Mouse (Mus musculus) hindlimb bud, embryonic 11.5 days (tissue): Measurements from ENCODE around the gene Clp1.

Experiments used
- DNase-seq: peaks from one replicate; pipeline ENCODE4 v3.0.0-alpha.2; 2012; ENCODE audit warnings: low read depth, low spot score; ENCODE audit errors: extremely low spot score

Gene Clp1

DNA sequence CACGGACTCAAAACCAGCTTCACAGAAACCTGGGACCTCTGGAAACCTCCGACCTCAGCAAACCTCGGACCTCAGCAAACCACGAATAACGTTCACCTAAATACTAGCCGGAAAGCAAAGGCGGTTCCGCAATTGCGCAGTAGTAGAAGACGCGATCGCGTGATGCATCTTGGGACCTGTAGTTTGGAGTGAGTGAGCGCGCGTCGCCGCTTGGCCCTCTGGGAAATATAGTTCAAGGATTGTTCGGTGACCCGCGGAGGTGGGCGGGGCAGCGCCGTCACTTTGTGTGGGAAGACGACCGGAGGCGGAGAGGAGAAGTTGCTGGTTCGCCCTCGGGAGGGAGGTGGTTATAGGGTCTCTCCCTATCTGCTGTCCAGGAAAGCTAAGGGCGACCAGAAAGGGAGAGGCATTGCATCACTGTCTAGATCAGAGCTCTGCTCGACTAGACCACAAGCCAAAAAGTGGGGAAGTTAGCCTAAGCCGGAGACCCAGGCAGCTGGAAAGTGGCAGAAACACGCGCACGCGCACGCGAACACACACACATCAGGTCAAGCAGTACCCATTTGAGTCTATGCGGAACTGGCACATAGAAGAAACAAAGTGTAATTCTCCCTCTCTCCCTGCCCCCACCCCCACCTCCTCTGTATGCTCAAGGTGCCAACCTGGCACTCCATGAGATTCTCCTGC lies at the start of gene Clp1:
Gene Clp1 (minus strand): TSS at position 179 of the 687 bp plus-strand sequence.
- DNase-seq: peak; percentile 93

DNA sequence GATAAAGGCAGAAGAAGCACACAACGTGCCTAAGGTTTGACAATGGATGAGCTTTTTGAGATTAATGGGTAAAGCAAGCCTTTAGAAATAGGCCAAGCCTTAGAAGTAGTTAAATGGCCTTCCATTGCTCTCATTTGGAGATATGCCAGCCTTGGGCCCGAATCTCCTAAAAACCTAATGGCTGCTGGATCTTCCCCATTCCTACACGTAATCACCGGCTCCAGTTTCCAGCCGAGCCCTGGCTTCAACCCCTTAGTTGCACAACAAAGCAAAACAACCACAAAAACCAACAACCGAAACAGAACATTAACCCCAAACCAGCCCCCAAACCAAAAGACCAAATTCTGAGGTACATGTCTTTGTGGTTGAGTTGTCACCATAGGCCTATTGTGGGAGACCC lies 48.5 kb upstream of the Clp1 start:
- DNase-seq: no peak

DNA sequence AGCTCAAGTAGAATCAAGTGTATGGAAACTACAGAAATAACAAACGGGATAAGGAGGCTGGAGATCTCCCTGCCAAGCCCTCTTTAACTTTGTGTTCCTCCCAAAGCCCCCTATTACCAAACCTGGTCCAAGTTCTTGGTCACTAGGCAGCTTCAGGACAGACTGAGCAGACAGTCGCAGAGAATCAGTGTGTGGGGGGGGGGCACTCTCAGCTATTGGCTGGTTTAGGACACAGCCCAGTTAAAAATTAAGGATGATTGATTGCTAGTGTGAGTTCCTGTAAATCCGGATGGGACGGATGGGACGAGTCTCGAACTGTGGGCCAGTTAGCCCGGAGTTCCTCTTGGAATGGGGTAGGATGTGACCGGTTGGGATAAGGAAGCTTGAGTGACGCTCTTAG lies 48.1 kb upstream of the Clp1 start, which contains the start of gene Serping1:
Gene Serping1 (minus strand): TSS at position 204 of the 400 bp plus-strand sequence.
- DNase-seq: no peak

DNA sequence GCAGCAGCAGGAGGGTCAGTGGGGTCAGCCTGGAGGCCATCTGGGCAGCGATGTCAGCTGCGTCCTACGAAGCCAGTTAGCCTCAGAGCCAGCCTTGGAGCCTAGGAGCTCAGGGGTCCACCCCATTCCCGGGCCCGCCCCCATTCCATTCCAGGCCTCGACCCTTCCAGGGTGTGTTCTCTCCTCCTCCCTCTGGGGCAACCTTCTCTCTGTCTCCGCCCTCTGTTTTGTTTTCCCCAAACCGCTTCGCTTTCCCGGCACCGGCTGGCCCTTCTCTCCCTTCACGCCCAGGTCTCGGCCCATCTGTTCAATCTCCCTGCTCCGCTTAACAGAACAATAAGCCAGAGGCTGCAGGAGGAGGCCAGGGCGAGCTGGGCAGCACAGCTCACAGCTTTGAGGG lies 47.6 kb upstream of the Clp1 start:
- no peak for DNase-seq

DNA sequence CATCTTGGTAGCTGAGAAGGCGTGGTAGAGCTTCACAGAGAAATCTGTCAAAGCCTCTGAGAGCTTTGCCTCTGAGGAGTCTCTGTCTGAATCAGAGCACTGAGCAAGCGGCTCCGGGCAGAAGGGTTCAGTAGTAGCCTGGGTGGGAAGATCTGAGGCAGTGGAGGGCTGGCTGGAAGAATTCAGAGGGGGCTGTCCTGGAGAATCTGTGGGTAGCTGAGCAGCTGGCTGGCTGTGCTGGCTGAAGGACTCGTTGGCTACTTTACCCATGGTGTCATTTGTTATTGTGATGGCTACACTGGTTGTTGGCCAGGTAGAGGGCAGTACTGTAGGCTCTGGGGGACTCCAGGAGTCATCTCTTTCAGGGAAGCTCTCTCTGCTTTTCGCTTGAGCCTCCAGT lies 46.0 kb upstream of the Clp1 start:
- no peak for DNase-seq

DNA sequence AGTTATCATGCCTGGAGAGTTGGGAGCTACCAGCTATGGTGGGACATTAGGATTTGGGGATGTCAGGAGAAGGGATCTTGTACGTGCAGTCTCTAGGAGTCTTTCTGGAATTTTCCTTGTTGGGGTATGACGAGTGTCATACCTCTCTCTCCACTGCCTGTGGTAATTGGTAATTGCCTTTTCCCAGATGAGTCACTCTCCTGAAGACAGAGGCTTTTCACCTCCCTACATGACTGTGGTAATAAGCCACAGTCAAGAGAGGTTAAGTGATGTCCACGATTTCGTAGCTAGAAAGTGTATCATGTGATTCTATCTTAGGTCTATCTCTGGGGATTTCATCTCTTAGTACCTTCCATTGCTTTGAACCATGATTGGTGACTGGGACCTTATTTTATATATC lies 45.3 kb upstream of the Clp1 start:
- no peak for DNase-seq

DNA sequence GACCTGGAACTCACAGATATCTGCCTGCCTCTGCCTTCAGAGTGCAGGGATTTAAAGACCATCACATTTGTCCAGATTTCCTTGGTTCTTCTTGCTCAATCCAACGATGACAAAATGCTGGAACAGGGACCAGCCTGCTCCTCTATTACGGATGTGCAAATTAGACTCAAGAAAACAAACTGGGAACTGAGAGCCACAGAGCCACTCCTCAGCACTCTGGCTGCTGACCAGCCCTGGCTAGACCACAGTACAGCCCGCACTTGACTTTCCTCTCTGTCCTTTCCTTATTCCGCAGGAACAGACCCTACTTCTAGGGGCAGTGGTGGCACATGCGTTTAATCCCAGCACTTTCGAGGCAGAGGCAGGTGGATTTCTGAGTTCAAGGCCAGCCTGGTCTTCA lies 43.4 kb upstream of the Clp1 start:
- DNase-seq: no peak

DNA sequence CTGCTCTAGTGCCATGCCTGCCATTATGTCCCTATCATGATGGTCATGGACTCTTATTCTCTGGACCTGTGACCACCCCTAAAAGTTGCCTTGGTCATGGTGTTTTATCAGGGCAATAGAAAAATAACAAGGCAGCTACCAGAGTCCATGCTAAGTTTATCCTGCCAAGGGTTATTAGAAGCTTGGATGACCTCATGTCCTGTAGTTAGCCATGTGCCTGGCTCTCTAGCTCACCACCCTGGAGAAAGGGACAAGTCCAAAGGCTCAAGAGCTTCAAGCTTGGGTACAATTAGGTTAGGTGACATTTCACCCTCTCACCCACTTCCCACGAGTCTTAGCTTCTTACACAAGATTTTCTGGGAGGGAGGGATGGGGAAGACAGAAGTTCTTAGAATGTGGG lies 35.7 kb upstream of the Clp1 start:
- DNase-seq: no peak

DNA sequence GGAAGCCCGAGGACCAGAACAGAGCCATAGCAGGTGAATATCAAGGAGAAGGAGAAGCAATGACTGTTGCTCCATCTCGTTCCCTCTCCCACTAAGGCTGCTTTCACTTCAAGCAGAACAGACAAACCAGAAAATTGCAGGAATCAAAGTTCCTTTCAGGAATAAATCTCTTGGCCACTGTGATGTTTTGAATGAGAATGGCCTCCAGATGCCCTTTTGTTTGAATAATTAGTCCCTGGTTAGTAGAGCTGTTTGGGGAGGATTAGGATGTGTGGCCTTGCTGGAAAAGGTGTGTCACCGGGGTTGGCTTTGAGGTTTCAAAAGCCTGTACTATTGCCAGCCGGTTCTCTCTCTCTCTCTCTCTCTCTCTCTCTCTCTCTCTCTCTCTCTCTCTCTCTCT lies 35.1 kb upstream of the Clp1 start:
- no peak for DNase-seq

DNA sequence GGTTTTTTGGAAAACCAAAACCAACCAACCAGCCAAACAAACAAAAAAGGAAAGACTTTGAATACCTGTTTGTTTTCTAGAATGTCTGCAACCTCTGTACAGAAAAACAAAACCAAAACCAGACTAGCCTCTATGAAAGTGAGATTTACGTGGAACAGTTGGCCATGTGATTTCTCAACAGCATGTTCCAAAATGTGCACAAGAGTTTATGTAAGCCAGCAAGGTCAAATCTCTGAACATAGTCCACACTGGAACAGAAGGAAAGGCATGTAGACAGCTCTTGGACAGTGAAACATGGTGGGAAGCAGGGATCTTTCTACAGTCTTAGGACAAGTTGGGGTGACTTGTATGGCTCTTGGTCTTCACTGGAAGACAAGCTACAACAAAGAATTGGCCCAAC lies 34.7 kb upstream of the Clp1 start:
- DNase-seq: no peak

DNA sequence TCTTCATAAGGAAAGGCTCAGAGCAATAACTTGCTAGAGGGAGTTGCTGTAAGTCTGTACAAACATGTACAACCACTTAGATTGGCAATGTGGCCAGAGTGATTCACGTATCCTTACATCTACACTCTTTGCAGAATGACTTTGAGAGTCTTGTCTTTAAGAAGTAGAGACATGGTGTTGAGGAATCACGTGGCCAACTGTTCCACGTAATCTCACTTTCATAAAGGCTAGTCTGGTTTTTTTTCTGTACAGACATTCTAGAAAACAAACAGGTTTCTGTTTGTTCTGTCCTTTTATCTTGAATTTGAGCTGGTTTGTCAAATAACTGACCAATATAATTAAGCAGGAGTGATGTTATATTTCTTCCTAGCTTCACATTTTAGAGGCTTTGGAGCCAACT lies 34.2 kb upstream of the Clp1 start:
- no peak for DNase-seq

DNA sequence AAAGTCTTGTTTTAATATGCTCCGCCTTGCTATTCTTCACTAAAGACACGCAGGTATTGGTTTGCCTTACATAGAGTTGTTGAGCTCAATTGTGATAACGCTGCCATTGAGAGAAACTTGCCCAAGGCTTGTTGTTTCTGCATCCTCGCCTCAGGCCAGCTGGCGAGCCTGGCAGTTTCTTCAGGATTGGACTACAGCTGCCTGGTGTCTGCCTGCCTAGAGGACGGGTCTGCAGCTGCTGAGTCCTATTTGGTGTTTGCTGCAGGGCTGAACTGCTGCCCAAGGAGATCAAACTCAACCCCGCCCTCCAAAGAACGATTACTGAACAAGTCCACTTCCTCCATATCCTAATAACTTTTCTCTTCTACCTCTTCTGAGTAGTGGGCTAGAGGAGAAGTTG lies 33.6 kb upstream of the Clp1 start:
- DNase-seq: no peak

DNA sequence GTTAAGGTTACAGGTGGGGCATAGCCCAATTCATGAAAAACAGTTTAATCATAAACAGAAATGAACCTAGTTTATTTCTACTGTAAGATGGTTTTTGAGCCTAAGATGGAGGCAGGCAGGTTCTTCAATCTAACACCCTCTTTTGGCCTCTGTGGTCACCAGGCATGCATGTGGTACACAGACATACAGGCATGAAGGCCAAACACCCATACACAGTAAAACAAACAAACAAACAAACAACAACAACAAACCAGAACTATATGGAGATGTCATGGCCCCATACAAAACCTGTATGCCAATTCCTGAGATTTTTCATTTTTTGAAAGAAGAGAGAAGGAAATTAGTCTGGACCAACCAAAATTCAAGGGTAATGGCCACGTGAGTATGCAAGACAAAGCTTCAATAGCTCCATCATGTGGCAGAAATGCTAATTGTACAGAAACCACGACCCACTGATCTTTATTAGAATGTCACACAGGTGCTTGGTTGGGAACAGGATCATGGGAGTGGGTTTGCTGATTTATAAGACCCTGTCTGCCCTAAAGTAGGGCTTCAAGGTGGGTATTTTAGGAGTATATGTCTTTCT lies 31.5 kb upstream of the Clp1 start:
- no peak for DNase-seq

DNA sequence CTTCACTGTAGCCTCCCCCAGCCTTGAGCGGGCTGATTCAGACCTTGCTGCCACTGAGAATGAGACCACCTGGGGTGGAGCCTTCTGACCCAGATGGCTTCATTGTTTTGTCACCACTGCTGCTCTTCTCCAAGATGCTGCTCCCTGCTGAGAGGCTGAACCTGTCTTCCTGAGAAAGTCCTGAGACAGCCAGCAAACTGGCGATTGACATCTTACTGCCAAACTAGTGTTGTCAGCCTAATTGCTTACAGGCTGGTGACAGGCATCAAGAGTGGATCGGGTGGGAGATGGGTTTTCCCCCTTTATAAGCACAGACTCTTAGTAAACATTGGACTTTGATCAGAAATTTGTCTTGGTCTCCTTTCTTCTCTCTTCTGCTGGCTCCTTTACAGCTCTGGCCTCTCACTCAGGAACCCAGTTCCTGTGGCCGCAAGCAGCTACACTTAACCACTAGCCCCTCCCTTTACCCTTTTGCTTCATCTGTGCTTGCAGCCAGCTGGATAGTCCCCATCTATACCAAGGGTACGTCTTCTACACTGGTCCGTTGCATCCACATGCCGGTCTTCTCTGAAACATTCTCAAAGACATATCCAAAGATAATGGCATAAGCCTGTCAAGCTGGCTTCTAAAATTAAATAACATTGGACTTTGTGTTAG lies 30.0 kb upstream of the Clp1 start:
- no peak for DNase-seq

DNA sequence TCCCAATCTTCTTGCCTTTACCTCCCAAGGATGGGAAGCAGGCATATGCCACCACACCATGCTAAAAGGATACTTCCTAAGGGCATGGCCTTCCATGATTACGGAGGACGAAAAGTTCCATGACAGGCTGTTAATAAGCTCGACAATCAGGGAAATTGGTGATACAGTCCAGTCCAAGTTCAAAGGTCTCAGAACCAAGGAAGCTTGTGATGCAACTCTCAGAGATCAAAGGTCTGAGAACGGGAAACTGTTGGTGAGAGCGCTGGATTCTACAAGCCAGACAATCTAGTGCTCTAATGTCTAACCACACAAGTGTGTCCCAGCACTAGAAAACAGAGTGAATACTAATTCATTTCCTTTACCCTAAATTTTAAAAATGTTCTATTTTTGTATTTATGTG lies 29.1 kb upstream of the Clp1 start:
- DNase-seq: no peak

DNA sequence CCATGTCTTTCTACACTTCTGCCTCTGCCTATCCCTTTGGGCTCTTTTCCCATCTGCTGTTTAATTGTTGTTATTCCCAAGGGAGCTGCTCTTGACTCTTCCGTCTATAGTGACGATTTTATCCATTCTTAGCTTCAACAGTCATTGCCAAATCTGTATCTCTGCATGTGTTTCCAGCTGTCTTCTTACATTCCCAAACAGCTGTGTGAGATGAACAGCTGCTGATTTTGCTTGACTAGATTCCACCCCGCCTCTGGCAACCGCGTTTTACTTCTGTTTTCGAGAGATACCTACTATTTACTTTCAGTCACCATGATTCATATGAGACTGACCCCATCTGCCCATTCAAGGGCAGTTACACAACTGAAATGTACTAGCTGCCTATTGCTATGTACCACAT lies 23.0 kb upstream of the Clp1 start:
- no peak for DNase-seq

DNA sequence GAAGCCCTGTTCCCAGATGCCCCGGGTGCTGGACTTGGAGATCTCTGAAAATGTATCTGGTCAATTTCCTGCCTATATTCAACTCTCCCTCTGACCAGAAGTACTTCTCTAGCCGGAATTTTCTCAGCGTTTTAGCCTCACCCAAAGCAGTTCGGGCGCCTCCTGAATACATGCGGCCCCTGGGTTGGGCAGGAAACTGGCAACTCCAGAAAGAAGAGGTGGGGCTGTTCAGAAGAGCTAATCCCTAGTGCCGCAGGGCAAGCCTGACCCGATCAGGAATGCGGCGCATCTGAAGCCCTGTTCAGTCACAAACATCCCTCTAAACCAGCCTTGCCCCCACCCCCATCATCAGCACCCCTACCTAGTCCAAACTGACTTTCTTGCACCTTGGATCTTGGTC lies 17.0 kb upstream of the Clp1 start:
- no peak for DNase-seq

DNA sequence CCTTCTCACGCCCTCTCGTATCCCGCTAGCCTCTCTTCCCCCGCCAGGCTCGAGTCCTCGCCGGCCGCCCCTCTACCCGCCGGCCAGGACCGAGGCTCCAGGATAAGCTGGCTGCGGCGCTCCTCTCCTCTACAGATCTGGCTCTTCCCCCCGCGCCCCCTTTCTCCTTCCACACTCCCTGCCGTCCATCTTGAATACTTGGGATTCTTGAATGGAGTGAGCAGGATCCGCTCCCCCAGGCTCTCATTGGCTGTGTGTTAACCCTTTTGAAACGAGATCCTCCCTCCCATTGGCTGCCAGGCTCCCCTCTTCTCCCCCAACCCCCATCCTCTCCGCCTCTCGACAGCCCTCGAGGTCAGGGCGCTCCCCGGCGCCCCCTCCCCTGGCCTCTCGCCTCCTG lies 16.4 kb upstream of the Clp1 start, which contains the start of gene Gm19426:
Gene Gm19426 (minus strand): TSS at position 95 of the 400 bp plus-strand sequence.
- peak; percentile 89 for DNase-seq

DNA sequence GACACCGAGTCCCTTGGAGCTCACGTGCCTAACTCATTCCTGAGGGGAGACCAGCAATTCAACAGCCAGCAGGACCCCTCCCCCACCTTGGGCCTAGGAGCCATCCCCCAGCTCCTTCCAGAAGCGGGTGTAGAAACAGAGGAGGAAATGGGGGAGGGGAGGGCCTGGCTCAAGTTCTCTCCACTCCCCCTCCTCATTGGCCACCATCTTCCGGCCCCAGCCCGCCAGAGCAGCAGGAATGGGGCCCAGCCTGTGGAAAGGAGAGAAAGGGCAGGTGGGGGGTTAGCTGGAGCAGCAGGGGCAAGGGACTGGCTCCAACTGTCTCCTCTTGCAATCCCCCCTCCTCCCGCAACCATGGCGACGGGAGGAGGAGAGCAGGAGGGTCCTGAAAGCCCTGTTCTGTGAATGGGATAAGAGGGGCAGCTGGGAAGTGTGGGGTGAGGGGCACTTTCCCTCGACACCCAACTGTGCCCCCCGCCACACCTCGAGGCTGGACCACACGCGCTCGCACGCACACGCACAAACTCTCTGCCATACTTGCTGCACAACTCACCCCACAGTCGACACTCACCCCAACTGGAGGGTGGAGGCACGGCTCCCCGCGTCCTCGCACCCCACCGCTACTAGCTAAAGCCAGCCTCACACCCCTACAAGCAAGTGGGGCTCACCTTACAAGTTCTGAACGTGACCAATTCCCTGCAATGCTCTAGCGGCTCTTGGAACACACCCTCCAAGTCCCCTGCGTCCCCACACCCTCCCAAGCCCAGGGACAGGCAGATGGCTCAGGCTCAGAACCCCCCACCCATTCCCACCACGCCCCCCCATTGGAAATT lies 15.5 kb upstream of the Clp1 start:
- DNase-seq: peak; percentile 89

DNA sequence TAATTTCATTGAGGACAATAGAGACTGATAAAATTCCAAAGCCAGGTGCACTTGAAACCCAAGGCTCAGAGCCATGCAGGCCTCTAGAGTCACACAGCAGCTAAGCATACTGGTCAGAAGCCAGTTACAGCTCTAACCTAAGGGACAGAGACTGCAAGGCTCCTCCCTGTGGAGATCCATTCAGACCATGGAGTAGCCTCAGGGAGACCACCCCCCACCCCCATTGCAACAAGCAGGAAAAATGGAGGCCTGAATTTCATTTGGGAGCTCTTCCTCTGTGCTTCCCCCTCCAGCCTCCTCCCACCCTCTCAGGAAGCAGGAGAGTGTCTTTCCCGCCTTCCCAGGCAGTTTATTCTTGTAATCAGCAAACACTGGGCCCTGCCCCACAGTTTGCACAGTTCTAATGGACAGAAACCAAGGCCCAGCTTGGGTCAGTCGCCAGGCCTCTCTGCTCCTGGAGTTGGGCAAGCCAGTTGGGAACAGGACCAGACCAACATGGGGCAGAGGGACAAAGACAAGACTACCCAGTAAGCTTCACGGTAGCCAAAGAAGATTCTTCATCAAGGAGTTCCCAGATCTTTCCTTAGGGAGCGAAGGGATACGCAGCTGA lies 14.8 kb upstream of the Clp1 start:
- no peak for DNase-seq
